Mouse (Mus musculus) bone marrow, adult 2 months (tissue): ENCODE results near the gene Otub1. TPM values are rescaled to one million over a fixed set of nuclear protein-coding genes. Genes with fewer than 3 reads are reported as not detected.

Source experiments
- H3K27ac ChIP-seq: fragments of 200-500 bp; 2 replicates; pipeline ENCODE4 v1.5.1; 2012; ENCODE audit warnings: low read depth, mild to moderate bottlenecking, control low read depth, inconsistent platforms, low read length; ENCODE audit not compliant: control insufficient read depth, poor library complexity, insufficient read depth
- H3K4me1 ChIP-seq: fragments of 200-500 bp; 2 replicates; pipeline ENCODE4 v1.6.1; 2011; ENCODE audit warnings: low read length; ENCODE audit not compliant: control insufficient read depth, insufficient read depth
- H3K4me3 ChIP-seq: fragments of 200-500 bp; replicated peaks from 2 replicates; pipeline ENCODE3; 2011; ENCODE audit warnings: mild to moderate bottlenecking, low read depth, low read length, control low read depth; ENCODE audit not compliant: control insufficient read depth
- CTCF ChIP-seq: fragments of 200-500 bp; IDR thresholded peaks from 2 replicates; pipeline ENCODE4 v1.5.1; 2011; ENCODE audit warnings: low read length, control low read depth; ENCODE audit not compliant: control insufficient read depth, insufficient read depth
- POLR2A ChIP-seq: fragments of 200-500 bp; IDR thresholded peaks from 2 replicates; pipeline ENCODE4 v1.6.1; 2011; ENCODE audit warnings: low read depth, mild to moderate bottlenecking, control low read depth, low read length, borderline replicate concordance; ENCODE audit not compliant: control insufficient read depth
- WGBS: fragments of 180-500 bp; shearing (Covaris S2); methylation state at CpG from one replicate; pipeline ENCODE4 v1.1.7; 2018; 5-methylcytosine and 5-hydroxymethylcytosine counted together
- polyA plus RNA-seq: library from polyadenylated mRNA; stranded (reverse); fragments of >200 nt; gene quantifications from 2 replicates; pipeline ENCODE4 v1.2.4, GENCODE M21; 2011; ENCODE audit warnings: low replicate concordance; ENCODE audit not compliant: missing spikeins, insufficient read depth, insufficient read length

Otub1 gene
- 24.0 and 45.5 TPM in 2 replicates for polyA plus RNA-seq

DNA sequence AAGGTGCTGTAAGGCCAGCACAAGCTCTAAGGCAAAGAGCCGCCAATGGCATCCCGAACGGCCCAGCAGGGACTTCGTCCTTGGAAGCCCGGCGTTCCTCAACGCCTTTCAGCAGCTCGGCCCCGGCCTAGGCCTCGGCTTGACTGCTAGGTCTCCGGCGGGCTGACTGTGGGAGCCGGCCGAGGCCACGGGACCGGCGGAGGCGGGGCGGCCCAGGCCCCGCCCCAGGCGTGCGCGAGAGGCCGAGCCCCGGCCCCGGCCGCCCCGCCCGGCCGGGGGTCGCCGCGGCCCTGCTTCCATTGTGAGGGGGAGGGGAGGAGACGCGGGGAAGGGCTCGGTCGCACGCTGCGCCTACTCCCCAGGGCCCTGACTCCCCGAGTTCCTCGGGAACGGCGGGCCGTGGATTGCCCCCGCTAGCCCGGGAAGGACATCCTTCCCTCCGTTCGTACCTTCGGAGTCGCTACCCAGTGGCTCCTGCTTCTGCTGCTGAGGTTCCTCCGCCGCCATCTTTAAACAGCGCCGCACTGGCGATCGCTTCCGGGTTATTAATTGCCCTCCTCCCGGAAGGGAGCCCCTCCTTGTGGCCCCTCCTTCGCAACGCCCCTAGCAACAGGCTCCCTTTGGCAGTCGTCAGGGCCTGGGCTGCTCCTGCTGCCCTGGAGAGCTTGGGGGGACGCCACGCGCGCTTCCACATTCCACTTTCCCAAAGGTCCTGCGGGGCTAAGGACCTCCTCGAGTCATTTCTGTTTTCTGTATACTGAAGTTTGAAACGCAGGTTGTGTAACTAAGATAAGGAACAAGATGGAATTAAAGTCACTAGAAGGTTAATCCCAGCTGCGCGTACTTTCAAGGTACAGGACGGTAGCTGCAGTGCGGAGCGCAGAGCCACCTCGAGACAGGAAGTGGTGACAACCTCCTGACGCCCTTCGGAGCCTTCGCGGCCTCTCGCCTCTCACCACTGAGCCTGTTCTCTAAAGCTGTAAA, at the start of gene Otub1:
Otub1 (minus strand) TSS at position 564 of the 984 bp plus-strand sequence.
- H3K4me3 ChIP-seq, result peak within 1 kb of the TSS; percentile 81
- H3K4me1 ChIP-seq, result peaks cover 3% of the 10 kb centered on the region
- peak within 1 kb of the TSS; percentile 96 for H3K27ac ChIP-seq
- TF ChIP-seq CTCF (no peak), POLR2A (peak; percentile 90)
- 1% methylated on average over 79 of the region's 79 CpGs for WGBS

DNA sequence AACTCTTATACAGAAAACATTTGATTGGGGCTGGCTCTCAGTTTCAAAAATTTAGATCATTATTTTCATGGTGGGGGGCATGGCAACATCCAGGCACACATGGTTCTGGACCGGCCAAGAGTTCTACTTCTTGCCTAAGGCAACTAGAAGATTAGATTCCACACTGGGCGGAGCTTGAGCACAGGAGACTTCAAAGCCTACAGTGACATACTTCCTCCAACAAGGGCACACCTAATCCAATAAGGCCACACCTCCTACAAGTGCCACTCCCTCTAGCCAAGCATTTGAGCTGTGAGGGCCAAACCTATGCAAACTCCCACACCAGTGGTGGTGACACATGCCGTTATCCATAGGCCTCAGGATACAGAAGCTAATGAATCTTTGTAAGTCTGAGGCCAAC, 39.9 kb upstream of the Otub1 start:
- 72% methylated on average over 3 of the region's 3 CpGs for WGBS
- TF ChIP-seq CTCF (no peak), POLR2A (no peak)
- H3K27ac ChIP-seq, result no peak overlapping the region
- no peaks in the 10 kb centered on the region for H3K4me1 ChIP-seq
- no peak overlapping the region for H3K4me3 ChIP-seq

- Histone ChIP-seq H3K4me3 (peak within 1 kb of the TSS; percentile 81), H3K4me1 (no peaks in the 10 kb centered on the region), H3K27ac (peak within 1 kb of the TSS; percentile 85)
- no peak for TF ChIP-seq CTCF
- peak; percentile 55; the same call in 1 of the 2 replicates for TF ChIP-seq POLR2A
- under 1% methylated on average over 80 of the region's 80 CpGs for WGBS
These were observed 34.9 kb upstream of the Otub1 start, which contains the start of gene Naa40 for GRCm38 (mm10) chr19:7240782-7241690. Gene Naa40, minus strand, starts transcription at chr19:7241183.

DNA sequence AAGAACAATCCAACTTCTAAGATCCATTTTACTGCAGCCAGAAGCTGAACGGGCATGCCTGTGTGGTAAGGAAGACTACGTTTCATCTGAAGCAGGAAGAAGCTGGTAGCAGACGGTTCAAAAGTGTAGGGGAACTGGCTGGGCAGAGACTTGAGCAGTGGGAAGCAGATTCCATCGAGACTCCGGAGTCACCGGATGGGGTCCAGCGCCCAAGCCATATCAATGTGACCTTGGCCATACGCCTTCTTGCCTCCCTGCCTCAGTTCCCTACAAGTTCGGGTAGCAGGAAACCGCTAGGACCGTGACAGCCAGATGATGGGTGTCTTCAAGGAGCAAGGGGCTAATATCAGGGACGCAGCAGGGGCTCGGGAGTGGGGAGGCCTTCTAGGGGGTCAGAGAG, 34.2 kb upstream of the Otub1 start:
- H3K4me3 ChIP-seq, result peak overlapping the region; percentile 81
- peak overlapping the region; percentile 85 for H3K27ac ChIP-seq
- no peak for TF ChIP-seq POLR2A
- no peak for TF ChIP-seq CTCF
- 1% methylated on average over 13 of the region's 13 CpGs for WGBS
- H3K4me1 ChIP-seq, result no peaks in the 10 kb centered on the region

DNA sequence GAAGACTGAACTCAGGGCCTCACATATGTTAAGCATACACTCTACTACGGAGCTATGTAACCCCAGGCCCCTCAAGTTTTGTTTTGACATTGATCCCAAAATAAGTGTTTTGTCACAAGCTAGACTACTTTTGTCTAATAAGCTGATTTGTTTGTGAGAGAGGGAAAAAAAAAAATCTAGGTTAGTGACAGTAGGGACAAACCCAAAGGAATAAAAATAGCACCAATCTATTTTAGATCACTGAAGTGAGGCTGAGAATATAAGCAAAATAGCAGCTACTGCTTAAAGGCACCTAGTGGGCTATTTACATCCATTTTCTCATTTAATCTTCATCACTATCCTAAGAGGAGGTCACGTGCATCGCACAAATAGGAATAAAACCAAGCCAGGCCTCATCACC, 33.5 kb upstream of the Otub1 start:
- WGBS, result 86% methylated on average over 3 of the region's 3 CpGs
- Histone ChIP-seq H3K4me1 (no peaks in the 10 kb centered on the region; the same call in 1 of the 2 replicates), H3K4me3 (peak overlapping the region; percentile 81), H3K27ac (no peak overlapping the region)
- TF ChIP-seq CTCF (no peak), POLR2A (no peak)

GRCm38 (mm10) chr19:7236742-7237141, 30.6 kb upstream of the Otub1 start:
- WGBS, result 85% methylated on average over 4 of the region's 4 CpGs

DNA sequence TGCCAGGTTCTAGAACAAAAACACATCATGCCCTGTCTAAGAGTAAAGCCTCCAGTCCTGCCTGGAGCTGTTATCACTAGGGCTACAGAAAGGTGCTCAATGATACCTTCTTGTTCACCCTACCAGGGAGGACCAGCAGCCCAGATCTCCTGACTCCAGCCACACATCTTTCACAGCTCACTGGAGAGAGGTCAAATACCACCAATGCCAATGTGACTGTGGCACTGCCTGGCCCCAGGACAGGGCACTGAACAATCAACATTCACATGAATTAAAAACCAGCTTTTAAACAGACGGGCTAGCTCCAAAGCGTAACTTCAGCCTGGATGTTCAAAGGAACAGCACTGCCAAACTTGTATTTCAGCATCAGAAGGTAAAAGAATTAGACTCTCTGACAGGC, 29.9 kb upstream of the Otub1 start:
- Histone ChIP-seq H3K27ac (no peak overlapping the region), H3K4me3 (no peak overlapping the region), H3K4me1 (no peaks in the 10 kb centered on the region; the same call in 1 of the 2 replicates)
- TF ChIP-seq CTCF, result no peak
- no peak for TF ChIP-seq POLR2A
- WGBS, result 89% methylated on average over 2 of the region's 2 CpGs

More at GRCm38 (mm10) chr19:7236742-7237141, 30.6 kb upstream of the Otub1 start:
- Histone ChIP-seq H3K27ac (no peak overlapping the region), H3K4me3 (no peak overlapping the region), H3K4me1 (no peaks in the 10 kb centered on the region; the same call in 1 of the 2 replicates)
- no peak for TF ChIP-seq CTCF
- no peak for TF ChIP-seq POLR2A

DNA sequence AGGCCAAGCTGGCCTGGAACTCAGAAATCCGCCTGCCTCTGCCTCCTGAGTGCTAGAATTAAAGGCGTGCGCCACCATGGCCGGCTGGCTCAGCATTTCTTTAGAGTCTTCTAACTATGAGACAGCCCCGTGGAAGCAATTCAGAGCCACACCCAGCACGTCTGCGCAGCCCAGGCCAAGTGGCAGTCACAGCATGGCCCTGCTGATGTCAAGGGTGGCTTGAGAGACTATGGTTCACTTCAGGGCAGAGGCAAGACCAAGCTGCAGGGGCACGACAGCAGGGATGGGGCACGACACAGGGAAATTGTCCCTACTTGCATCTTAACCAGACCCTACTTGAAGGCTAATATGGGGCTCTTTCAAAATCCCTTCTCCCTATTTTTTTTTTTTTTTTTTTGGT, 29.3 kb upstream of the Otub1 start:
- Histone ChIP-seq H3K4me1 (no peaks in the 10 kb centered on the region; the same call in 1 of the 2 replicates), H3K27ac (no peak overlapping the region), H3K4me3 (no peak overlapping the region)
- no peak for TF ChIP-seq POLR2A
- no peak for TF ChIP-seq CTCF
- WGBS, result 91% methylated on average over 9 of the region's 9 CpGs
